Mouse (Mus musculus) activated CD4-positive, CD25-positive, alpha-beta regulatory T cell, adult 4 months (primary cell): Measurements from ENCODE around the gene Snrnp25. TPM values are rescaled to one million over a fixed set of nuclear protein-coding genes. Genes with fewer than 3 reads are reported as not detected.
A peak's percentile ranks its signal among the peaks of the same experiment; 100 is the strongest.
"Not testable (repeated sequence)": the region's sequence is repeated elsewhere in the genome, so short reads cannot be mapped to it uniquely, and the experiment has no call there.

Experiments used
- ATAC-seq: one replicate; pipeline ENCODE4 v1.8.0; 2017
- polyA plus RNA-seq, 2 experiments: library from polyadenylated mRNA; unstranded; fragments of 100-300 nt; shearing (Covaris generic); gene quantifications; one replicate each; pipeline ENCODE4 v1.2.1; 2017

The Snrnp25 gene
- polyA plus RNA-seq, 2 experiments from 2014 or later: 70.5 to 73.4 TPM

DNA sequence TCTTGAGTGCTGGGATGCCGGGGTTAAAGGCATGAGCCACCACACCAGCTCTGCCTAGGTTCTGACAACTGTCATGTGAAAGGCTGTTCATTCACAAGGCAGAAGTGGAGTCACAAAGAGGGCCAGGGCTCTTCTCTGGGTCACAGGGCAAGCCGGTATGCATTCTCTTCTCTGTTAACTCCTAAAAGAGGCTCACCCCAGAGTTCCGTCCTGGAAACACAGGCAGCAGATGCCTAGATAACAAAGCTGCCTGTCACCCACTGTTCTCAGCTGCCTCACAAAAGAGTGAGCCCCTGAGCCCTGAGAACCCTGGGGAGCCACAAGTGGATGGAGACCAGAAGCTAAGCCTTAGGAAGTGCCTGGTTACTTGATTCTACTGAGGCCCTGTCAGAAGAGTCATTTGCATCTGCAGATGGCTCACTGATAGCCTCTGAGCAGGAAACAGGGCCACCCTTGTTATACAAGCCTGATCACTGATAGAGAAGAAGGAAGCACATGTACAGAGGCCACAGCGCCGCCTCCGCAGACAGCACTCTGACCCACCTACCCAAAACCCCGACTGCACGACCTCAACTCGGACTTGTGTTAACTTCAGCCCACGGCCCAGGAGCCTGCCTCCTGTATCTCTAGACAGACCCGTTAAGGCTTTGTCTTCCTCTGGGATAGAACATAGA, 9.2 kb upstream of the Snrnp25 start:
- peak; percentile 67 for ATAC-seq

GRCm38 (mm10) chr11:32196727-32197126, 8.5 kb upstream of the Snrnp25 start:
- no peak for ATAC-seq

- no peak for ATAC-seq
These were observed 7.4 kb upstream of the Snrnp25 start for GRCm38 (mm10) chr11:32197766-32198165.

DNA sequence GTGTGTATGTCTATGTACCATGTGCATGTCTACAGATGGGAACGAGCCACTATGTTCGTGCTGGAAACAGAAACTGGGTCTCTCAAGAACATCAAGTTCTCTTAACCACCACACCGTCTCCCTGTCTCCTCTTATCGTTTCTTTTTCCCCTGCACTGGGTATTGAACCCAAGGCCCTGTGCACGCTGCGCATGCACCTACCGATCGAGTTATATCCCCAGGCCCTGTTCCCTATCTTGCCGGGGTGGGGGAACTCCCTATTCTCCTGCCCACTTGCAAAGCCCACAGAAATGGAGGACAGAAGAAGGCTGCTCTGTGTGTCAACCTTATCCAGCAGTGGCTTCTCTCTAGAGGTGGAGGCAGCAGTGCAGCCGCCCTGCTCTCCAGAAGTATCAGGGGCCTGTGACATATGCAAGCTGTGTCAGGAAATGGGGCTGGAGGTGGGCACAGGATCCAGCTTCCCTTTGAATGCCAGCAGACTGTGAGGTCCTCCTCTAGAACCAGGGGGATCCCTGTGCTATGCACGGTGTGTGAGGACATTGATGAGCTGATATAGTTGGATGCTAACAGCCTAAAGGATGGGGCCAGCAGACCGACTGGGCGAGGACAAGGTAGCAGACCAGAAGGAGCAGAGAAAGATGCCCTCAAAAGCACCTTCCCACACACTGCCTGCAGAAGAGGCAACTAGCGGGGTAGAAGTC, 6.8 kb upstream of the Snrnp25 start:
- ATAC-seq: no peak

DNA sequence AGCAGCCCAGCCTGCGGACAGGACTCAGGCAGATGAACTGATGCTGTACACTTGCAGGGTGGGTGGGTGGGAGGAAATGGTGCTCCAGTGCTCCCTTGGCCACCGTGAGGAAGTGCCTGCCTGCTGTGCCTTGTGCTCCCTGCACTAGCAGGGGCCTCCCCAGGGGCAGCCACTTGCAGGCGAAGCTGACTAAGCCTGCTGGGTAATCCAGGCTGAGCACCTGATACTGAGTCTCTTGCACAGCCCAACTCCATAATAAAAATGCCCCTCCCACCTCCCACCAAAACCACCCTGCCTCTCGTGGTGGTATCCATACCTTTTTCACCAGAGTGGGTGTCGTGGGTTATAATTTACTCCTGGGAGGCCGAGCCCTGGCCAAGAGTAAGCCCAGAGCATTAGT, 6.0 kb upstream of the Snrnp25 start:
- no peak for ATAC-seq

DNA sequence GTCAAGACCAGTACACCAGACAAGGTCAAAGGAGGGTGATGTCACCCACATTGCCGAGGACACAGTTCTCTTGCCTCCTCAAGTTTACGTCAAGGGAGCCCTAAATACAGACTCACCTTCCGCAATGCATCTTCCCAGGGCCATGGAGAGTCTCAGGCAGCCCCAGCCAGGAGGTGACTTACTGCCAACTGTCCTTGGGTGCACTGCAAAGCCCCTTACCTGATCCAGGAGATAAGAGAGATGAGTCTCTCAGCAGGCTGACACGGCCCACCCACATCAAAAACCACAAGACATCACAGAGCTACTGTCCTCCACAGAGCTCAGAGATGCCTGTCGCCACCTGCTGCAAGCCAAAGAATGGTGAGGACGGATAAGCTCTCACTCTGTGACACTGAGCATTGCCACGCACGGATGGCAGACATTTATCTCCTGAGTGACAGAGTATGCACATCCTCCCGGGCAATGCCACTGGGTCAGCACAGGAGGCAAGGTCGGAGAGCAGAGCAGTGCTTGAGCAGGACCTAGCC, 5.1 kb upstream of the Snrnp25 start, which contains the start of gene Il9r:
Il9r (minus strand) TSS at position 205 of the 527 bp plus-strand sequence.
- ATAC-seq: peak; percentile 34

- not testable (repeated sequence) for ATAC-seq
These were observed 4.2 kb upstream of the Snrnp25 start for GRCm38 (mm10) chr11:32200992-32201391.

DNA sequence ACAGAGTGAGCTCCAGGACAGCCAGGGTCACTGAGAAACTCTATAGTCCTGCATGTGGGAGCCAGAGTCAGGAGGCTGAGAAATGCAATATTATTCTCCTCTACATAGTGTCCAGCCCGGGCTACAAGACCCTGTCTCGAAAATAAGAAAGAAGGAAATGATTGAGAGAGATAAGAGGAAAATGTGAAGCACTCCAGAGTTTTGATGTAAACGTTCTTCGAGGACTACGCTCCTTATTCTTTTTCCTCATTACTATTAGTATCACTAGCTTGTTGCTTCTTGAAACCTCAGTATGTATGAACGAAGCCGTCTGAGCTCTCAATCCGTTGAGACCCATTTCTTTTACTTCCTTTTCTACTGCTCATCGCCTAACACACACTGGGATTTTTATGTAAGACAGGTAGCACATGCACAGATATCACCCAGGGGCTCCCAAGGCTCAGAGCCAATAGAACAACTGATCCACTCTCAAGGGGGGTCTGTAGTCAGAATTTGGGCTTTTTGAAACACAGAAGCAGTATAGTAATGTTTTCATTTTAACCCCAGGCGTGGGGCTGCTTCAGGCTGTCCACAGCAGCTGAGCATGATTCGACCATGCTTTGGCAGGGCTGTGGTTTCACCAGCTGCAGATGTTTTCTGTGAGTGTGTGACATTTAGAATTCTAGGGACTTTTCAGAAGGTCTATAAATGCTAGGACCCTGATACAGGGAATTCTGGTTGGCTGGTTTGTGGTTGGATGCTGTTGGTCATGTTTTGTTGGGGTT, 3.1 kb upstream of the Snrnp25 start:
- no peak for ATAC-seq

- ATAC-seq: no peak
These were observed 5.4 kb downstream of the Snrnp25 start for GRCm38 (mm10) chr11:32210623-32211022.

DNA sequence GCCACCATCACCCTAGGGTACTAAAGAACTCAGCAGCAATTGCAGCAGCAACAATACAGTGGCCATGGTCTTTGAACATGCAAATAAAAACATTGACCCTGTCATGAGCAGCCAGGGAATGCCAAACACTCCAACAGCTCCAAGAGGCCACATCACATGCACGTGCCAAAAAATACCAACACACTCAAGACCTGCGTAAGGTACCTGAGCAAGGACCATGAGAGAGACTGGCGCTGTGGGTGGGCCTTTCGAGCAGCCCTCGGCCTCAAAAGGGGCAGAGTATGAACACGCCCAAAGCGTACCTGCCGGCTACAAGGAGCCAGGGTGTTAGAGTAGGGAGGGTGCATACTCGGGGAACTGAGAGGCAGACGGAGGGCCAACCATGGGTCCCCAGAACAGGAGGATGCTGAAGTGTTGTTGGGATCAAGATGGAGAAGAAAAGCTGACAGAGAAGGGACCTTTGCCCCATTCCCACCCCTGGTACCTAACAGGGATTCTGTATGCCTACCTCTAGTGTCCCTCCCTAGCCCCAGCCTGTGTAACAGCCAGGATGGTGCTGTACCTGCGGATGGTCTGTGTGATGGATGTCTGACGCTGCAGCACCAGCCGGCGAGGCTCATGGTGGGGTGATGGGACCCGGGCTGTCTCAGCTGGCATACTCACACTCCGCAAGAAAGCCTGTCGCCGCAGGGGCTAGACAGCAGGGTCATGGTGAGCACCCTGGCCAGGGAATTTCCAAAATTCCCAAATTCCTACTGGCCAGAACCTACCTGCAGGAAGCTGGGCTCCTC, 10.4 kb downstream of the Snrnp25 start:
- no peak for ATAC-seq

GRCm38 (mm10) chr11:32216851-32217250, 11.6 kb downstream of the Snrnp25 start:
- ATAC-seq: peak; percentile 67

DNA sequence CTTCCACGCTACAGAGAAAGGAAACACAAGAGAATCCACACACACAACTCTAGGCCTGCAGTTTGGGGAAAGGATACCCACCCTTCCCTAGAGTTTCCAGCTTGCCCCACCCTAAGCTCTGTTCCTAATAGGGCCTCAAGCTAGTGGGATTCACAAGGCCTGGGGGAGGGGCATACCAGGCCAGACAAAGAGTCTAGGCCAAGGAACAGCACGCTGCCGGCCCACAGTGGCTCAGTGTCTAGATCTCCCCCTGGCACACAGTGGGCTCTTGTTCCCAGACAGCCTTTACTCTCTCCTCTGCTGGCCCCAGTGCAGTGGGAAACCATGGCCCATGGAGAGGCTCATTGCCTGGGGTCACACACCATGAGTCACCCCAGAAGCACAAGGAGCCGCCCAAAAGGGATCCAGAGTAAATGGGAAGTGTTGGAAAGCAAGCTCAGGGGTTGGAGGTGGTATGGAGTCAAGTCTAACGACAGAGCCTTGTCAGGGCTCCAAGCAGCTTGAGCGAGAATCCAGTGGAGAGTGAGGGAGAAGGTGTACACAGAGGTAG, 13.4 kb downstream of the Snrnp25 start:
- no peak for ATAC-seq

DNA sequence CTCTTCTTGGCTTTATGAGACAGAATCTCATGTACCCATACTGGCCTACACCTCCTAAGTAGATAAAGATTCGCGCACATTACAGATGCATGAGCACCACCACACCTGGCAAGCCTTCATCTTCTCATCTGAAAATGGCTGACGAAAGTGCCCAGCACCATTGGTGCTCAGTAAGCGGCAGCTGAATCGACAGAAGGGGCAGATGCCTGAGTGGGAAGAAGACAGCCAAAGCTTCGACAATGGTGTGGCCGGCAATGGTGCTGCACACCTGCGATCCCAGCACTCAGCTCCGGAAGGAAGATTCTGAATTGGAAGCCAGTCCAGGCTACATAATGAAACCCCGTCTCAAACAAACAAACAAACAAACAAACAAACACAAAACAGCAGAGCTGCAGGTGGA, 14.1 kb downstream of the Snrnp25 start:
- no peak for ATAC-seq

- ATAC-seq: no peak
These were observed 15.5 kb downstream of the Snrnp25 start for GRCm38 (mm10) chr11:32220607-32221224.

DNA sequence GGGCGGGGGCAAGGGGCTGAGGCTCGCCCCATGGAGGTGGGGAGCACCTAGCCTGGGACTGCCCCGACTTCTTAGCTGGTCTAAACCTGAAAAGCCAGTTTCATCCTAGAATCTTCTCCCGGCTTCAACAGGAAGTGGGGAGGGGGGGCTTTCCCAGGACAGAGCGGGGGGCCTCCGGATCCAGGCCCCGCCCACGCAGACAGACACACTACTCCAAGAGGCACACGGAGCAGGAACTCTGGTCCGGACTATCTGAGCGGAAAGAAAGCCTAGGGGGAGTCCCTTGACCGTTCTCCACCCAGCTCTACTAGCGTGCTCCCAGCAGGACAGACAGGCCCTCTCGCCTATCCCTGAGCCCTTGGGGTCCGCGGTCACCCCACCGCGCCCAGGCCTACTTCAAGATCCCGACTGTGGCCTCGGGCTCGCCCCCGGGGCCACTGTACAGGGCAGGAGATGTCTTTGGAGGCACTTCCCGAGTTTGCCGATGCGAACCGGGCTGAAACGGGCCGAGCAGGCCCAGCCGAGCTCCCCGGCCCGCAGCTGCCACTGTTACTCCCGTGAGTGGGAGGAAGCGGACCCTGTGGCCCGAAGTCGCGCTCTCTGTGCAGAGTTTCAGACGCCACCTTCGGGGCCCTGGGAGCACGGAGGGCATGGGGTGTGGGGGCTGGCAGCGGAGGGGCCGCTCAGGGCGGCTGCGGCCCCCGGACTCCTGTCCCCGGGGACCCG, 16.2 kb downstream of the Snrnp25 start:
- ATAC-seq: peak; percentile 8

DNA sequence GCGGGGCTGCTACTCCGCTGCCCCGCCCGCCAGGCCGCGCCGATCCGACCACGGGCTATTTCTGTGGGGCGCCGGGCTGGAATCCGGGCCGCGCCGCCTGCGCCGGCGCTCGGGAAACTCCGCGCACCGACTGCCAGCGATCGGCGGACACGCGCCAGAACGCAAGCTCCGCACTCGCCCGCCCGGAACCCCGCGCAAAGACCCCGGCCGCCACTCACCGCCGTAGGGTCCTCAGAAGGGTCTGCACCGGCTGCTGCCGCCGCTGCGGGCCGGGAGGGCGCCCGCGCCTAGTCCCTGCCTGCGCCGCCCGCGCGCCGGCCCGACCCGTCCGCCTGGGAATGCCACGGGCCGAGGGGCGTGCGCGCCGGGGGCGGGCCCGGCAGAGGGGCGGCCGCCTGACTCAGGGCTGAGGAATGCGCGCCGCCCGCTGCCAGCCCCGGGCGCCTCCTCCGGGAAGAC, 16.8 kb downstream of the Snrnp25 start, which contains the start of gene Rhbdf1:
Rhbdf1 (minus strand) TSS at position 350 of the 459 bp plus-strand sequence.
- no peak for ATAC-seq

- no peak for ATAC-seq
These were observed 17.5 kb downstream of the Snrnp25 start for GRCm38 (mm10) chr11:32222570-32223194.

DNA sequence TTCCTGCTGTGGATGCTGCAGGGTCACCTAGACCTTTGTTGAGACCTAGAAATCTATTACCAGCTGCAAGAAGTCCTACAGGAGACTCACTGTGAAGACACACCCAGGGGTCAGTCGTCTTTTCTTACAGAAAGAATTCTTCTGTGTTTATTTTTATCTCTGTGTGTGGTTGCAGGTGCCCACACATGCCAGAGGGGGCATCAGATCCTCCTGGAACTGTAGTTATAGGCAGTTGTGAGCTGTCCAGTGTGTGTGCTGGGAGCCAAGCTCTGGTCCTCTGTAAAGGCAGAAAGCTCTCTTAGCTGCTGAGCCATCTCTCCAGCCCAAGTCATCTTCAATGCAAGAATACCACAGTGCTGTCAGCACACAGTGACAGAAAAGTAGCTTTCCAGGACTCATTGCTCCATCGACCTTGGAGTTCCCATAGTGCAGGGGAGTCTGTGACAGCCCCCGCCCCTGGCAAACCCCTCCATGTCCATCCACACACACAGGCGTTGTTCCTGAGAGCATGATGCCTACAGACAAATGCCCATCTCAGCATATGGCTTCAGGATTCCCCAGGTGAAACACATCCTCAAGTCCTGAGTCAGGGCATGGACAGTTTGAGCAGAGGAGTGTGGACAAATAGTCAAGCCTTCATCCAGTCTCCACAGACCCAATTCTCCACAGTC, 18.2 kb downstream of the Snrnp25 start:
- no peak for ATAC-seq

GRCm38 (mm10) chr11:32224468-32225139, 19.4 kb downstream of the Snrnp25 start:
- no peak for ATAC-seq
